In the genomic region with DNA sequence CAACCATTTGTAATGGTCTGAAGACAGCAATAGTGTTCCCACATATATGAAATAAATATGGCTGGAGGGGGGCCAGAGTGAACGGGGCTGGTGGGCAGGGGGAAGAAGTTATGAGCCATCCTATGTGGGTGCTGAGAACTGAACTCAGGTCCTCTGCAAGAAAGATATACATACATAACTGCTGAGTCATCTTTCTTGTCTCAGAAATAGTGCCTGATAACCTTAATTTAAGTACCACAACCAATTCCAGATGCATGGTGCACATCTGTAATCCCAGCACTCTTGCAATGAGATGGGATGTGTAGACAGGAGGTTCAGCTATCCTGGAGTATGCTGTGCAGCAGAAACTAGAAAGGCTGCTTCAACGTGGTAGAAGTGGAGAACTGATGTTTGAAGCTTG, we compare ENCODE assay signal across 13 mouse cellular contexts. TPM values are rescaled to one million over a fixed set of nuclear protein-coding genes. Genes with fewer than 3 reads are reported as not detected.
"Had no signal": no experiment of that assay in that cellular context is flagged by ENCODE, and none has a peak within 500 bp of the region (broad histone marks: within the 10 kb centered on the region; RNA-seq: fewer than 3 reads in every experiment).

No protein-coding gene starts in this region.

- H3K27me3 ChIP-seq: limb, embryonic 12.5 days; neural tube, embryonic 12.5 days had no signal

- H3K9ac ChIP-seq: limb, embryonic 12.5 days; liver, embryonic 14.5 days; neural tube, embryonic 12.5 days had no signal

- H3K9me3 ChIP-seq: limb, embryonic 12.5 days; midbrain, embryonic 10.5 days; neural tube, embryonic 12.5 days had no signal

- H3K4me2 ChIP-seq: limb, embryonic 12.5 days; neural tube, embryonic 12.5 days had no signal

- H3K27ac ChIP-seq: kidney, postnatal 0 days; limb, embryonic 12.5 days; liver, embryonic 14.5 days; midbrain, embryonic 10.5 days; neural tube, embryonic 12.5 days had no signal

- DNase-seq: kidney, adult 9 months; lung, adult 2 months; midbrain, embryonic 14.5 days had no signal

- H3K4me1 ChIP-seq: limb, embryonic 12.5 days; midbrain, embryonic 10.5 days; neural tube, embryonic 12.5 days had no signal

- H3K4me3 ChIP-seq: limb, embryonic 12.5 days; midbrain, embryonic 10.5 days; myocyte; neural tube, embryonic 12.5 days had no signal

RNA-seq across cellular contexts. Expression of a gene that starts 13.6 kb away (rescaled TPM):
- total RNA-seq: neutrophil, adult 5-6 weeks had no signal

RNA-seq across cellular contexts. Expression of a gene that starts 25.4 kb away (rescaled TPM):
- total RNA-seq: layer of hippocampus, adult 18-20 months; left cerebral cortex, postnatal 36 days; neutrophil, adult 5-6 weeks had no signal
- polyA plus RNA-seq: liver, adult 2 months; midbrain, embryonic 10.5 days; midbrain, embryonic 14.5 days had no signal
